Mouse (Mus musculus): Measurements from ENCODE around the gene Tbxa2r. TPM values are rescaled to one million over a fixed set of nuclear protein-coding genes. Genes with fewer than 3 reads are reported as not detected.

The Tbxa2r gene
- total RNA-seq, 2 experiments from 2014 or later: 0.83 to 1.00 TPM

DNA sequence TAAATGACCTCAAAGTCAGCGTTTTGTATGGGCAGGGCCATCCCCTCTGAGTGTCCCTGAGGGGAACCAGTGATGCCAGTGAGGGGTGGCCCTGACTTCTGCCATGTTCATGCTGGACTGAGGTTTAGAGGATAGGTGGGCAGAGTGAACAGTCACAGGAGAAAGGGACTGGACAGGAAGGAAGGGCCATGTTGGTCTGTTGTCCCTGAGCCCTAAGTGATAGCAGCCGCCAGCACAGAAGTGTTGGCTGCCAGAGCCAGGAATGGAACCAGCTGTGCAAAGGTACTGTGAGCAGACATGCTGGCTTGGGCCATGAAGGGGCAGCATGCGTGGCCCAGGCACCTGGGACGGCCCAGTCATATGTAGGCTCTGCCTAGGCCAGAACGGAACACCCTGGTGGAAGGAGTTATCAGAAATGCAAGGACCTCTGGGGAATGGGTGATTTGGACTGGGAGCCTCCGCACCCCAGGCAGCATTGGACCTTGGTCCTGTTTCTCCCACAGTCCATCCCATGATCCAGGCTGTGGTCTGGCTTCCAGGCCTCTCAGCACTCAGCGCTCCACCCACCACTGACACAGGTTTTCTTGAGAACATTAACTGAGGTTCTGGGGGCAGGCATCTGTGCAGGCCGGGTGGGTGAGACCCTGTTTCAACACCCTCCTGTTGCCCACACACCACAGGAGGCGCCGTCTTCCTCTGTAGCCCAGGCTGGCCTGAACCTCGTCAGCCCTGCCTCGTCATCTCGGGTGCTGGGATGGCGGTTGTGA lies 28.8 kb upstream of the Tbxa2r start:
- DNase-seq: no peak

DNA sequence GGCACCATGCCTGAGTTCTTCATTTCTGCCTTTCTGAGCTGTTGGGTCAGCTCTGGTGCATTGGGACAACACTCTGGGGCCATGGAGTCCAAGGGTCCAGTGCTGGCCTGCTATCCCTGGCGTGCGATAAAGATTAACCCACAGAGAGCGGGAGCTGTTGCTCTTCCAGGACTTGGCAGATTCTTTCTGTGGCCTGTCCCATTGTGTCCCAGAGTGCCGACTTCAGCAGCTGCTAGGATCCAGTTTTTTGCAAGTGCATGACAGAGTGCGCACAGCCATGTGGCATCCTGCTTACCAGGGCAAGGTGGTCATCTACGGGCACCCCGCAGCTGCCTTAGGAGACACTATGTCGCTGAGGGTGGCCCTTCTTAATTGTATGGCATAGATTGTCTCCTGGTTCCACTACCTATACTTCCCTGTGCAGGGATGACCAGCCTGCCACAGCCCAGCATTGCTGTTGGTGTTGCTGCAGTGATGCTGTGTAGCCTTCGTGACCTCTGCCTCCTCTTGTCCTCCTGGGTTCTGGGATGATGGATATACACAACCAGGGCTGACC lies 28.1 kb upstream of the Tbxa2r start:
- DNase-seq: no peak

DNA sequence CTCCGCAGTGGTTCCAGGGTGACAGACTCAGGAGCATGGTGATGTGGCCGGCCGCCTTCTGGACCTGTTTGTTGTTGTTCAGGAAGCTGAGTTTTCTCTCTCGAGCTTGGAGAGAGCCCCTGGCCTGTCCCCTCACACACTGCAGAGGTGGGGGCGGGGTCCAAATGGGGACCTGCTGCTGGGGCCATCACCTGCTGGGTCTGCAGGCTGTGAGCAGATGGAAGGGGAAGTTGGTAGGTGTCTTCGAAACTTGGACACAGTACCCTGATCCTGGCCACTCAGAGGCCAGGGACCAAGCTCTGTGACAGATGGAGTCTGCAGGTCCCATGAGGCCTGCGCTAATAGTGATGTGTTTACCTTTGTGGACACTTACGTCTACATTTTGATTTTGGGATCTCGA lies 27.2 kb upstream of the Tbxa2r start:
- no peak for DNase-seq

DNA sequence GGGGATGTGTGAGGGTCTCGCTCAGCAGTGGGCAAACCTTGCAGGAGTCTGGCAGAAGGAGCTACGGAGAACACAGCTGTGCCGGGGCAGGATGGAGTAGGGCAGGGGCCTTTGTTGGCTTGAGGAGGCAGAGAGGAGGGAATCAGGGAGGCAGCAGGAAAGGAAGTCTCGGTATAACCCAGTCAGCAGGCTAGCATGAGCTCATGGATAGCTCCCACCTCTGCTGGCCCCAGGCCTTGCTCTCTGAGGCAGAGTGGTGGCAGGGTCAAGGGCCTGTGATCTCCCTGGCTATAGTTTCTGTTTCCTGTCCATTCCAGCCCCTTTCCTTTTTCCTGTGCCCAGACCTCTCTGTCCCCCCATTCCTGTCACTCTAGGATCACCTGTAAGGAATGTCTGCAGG lies 26.2 kb upstream of the Tbxa2r start:
- DNase-seq: no peak

DNA sequence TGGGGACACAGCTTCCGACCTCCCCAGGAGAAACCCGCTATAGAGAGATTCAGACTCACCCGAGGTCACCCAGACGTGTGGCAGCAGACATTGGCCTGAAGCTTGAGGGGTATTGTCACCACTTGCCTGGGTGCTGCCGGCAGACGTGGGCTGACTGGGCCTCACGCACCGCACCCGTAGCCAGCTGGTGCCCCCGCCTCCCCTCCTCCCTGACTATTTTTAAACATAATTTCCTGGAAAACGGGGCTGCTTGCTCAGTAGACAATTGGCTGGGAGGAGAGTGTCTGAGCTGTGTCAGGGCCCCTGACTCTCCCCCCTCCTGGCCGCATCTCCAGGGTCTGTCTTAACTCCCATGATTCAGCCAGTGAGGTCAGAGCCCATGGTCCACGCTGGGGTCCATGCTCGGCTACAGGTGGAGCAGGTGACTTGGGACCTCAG lies 25.7 kb upstream of the Tbxa2r start:
- no peak for DNase-seq

DNA sequence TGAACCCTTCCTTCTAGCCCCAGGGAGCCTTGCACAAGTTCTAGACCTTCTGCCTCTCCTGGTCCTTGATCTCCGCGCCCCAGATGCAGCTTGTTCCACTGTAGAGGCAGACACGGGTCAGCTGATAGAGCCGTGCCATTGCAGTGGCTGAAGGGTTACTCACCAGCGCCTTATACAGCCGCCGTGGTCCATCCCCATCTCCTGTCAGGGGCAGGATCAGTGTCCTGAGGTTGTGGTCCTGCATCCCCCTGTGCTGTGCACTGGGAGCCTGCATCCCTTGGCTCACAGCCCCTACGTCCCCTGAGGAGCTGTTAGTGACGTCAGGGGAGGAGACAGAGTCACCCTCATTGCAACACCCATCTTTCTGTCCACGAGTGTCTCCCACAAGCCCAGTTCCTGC lies 25.3 kb upstream of the Tbxa2r start:
- no peak for DNase-seq

DNA sequence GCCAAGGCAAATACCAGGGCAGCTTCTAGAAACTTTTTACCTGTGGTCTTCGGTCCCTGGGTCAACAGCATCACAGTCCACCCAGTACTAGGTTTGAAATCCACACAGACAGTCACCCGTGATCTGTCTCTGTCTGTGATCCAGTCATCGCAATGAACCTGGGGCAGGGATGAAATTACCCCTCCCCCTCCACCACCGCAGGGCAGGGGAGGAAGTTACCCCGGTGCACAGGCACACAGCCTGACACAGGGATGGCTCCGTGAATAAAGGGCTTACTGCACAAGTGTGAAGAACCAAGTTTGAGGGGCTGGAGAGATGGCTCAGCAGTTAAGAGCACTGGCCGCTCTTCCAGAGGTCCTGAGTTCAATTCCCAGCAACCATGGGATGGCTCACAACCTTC lies 24.8 kb upstream of the Tbxa2r start:
- no peak for DNase-seq

DNA sequence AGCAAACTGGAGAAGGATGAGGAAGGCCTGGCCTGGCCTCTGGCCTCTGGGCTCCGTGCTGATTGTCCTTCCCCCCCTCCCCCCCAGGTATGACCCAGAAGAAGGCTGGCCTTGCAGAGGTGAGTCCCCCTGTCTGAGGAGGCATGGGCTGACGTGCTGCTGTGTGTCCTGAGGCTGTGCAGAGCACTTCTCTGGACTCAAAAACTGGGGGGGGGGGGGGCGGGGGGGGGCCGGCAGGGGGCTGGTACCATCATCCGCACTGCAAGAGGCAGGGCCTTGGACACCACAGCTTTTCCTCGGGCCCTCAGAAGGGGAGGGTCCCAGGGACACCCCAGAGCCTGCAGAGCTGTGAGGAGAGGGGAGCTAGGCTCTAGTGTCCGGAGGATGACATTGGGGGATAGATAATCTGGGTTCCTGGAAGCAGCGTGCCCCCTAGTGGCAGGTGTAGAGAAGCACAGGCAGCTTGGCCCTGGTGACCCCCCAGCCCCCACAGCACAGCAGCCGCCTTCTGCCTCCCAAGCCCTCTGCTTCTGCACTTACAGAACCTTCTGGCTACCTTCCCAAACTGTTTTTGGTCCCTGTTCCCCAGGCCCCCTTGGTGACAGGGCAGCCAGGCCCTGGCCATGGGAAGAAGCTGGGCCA lies 23.8 kb upstream of the Tbxa2r start:
- no peak for DNase-seq

DNA sequence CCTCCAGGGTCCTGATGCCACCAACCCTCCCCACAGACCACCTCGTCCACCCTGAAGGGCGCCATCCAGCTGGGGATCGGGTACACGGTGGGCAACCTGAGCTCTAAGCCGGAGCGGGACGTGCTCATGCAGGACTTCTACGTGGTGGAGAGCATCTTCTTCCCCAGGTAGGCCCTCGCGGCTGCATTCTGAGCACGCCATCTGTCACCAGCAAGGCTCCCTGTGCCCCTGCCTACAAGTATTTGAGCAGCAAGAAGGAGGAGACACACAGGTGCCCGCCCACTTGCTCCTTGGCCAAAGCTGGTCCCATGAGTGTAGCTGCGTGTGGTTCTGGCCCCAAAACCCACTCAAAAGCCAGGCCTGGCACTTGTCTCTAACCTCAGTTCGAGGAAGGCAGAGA lies 22.9 kb upstream of the Tbxa2r start:
- DNase-seq: no peak

DNA sequence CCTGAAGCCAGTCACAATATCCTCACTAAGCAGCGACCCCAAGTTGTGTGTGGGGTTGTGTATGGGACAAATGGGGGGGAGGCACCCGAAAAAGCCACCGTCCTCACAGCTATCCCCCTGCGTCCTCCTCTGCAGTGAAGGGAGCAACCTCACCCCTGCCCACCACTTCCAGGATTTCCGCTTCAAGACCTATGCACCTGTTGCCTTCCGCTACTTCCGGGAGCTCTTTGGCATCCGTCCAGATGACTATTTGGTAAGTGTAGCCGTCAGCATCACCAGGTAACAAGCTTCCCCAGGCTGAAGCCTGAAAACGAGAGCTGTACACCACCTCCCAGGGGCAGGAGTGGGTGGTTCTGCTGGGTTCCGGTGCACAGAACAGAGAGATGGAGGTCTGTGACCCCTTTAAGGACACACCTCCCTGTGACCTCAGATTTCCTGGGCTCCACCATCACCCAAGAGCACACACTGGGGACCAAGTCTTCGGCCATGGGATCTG lies 22.3 kb upstream of the Tbxa2r start:
- DNase-seq: no peak

DNA sequence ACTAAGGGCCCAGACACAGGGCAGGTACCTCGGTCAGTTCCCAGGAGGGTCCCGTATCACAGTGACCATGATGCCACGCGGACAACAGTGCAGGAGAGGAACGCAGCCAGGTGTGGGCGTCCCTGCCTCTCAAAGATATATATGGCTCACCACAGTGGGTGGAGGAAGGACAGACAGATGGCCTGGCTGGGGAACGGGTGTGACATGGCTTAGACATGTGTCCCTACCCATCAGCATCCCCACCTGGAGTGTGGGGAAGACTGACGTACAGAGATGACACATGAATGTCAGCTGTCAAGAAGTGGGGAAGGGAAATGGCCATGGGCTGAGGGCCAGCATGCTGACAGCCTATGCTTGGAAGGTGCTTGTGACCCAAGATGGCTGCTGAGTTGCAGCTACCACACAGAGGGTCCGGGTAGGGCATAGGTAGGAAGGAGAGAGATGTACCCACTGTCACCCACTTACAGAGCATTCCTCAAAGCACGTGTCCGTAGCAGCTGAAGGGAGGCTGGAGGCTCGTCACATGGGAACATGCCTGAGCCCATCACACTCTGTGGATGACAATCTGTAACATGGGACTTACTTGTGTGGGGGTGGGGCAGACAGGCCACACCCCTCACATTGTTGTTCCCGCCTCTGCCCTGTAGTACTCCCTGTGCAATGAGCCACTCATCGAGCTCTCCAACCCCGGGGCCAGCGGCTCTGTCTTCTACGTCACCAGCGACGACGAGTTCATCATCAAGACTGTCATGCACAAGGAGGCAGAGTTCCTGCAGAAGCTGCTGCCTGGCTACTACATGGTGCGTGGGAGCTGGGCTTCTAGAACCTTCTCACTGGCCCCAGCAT lies 21.5 kb upstream of the Tbxa2r start:
- no peak for DNase-seq

DNA sequence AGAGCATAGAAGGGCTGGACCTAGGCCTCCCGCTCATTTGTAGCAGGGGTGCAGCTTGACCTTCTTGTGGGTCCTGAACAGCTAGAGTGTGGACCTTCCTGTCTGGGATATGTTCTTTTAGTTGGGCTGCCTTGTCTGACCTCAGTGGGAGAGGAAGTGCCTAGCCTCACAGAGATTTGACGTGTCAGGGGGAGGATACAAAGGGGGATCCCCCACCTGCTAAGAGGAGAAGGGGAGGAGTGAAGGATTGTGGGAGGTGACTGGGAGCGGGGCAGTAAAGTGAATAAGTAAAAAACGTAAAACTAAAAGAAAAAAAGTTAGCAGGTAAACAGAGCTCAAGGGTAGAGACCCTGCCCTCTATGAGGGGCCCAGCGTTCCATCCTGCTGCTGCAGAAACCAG lies 19.0 kb upstream of the Tbxa2r start:
- DNase-seq: no peak

DNA sequence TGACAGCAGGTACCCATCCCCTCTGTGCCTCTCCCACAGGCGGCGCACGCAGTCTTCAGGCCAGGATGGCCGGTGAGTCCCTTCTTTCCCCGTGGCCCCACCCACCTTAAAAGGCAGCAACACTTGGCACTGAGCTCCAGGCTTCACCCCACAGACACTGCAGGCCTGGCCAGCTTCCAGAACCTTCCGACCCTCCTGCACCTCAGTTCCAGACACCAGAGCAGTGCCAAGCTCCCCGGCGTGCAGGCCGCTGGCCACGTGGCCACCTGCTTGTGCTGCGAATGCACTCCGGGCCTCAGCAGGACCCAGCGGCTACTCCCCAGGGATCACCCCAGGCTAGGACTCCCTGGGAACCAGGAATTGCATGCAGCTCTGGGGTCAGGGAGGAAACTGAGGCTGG lies 14.9 kb upstream of the Tbxa2r start:
- no peak for DNase-seq

DNA sequence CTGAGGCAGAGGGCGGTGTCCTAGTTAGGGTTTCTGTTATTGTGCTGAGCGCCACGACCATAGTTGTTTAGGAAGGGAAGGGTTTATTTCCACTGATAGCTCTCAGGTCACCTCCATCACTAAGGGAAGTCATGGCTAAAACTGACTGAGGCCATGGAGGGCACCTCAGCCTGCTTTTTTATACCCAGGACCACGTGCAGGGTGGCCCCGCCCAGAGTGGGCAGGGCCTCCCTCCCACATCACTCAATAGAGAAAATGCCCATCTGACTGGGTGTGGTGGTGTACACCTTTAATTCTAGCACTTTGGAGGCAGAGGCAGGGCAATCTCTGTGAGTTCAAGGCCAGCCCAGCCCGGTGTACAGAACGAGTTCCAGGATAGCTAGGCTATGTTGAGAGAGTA lies 14.3 kb upstream of the Tbxa2r start:
- no peak for DNase-seq

DNA sequence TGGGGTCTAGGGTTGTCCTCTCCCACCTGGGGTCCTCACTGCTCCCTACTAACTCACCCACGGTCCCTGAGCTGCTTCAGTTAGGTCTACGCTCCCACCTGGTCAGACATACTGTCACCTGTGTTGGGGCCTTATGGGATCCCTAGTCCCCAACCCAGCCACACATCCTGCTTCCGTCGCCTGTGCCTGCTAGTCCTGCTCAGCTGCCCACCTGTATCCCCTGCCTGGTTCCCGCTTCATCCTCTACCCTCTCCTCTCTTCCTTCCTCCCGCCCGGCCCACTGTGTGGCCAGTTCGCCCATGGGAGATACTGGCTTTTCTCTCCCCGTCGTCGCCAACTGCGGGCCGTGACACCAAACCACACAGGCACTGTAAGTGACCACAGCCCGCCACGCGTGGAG lies 12.9 kb upstream of the Tbxa2r start:
- DNase-seq: no peak

DNA sequence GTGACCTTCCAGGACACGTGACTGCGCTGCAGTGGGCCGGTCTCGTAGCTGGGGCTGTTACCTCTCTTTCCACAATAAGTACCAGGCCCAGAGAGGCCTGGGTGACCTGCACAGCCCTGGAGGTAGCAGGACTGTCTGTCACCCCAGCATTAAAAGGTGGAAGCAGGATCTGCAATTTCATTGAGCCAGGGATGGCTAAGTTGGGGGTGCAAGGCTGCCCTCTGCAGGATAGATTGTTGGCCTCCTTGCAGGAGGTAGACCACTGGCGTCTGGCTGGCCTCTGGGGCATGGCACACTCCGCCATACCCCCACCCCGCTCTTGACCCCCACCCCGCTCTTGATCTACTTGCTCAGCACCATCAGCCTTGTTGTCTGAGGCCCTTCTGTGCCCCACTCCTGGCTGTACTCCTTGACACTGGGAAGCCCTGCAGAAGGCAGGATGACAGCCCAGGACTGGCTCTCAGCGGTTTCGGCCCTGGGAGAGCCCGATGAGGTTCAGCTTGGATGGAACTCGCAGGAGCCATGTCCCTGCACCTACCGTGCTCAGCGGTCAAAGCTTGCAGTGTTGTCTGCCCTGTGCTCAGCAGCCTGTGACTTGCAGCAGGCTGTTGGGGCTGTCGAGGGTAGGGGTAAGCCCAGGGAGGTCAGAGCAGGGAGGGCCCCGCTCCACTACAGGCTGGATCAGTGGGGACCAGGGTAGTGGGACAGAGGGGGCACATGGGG lies 12.0 kb upstream of the Tbxa2r start:
- no peak for DNase-seq

DNA sequence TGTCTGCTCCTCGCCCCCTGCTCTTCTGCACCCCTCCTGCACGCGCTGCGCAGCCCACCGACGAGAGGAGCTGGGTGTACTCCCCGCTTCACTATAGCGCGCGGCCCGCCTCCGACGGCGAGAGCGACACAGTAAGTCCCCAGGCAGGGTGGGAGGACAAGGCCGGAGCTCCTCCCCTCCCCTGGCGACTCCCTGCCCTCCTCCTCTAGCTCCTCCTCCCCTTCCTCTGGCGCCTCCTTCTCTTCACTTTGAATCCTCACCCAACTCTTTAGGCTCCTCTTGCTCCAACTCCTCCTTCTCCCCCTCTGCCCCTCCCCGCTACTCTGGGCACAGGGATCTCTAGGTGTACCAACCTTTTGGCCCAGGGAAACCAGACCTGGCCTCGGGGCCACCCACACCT lies 11.3 kb upstream of the Tbxa2r start:
- DNase-seq: no peak

DNA sequence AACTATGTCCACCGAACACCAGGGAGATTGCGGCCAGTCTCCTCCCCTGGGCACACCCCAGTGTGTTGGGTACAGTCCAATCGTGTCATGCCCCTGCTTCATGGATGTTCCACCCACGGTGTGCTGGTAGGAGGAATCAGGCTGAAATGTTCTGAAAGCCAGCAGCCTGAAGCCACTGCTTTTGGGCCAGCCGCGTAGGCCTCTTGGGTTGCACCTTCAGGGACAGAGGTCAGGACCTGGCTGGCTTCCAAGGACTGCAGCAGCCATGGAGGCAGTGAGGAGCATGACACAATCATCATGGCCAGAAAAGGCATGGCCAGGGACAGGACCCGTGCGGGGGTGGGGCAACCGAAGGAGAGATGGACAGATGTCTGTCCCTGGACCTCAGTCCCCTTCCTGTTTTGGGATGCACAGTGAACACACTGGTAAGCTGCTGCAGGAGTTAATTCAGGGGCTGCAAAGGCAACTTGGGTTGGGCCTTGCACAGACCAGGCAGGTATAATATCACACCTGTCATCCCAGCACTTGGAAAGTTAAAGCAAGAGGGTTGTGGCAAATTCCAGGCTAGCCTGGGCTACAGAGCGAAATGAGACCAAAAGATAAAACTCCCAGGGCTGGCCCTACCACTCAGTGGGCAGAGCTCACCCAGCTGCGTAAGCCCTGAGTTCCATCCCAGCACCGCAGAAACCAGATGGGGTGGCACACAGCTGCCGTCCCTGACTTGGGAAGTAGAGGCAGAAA lies 9.8 kb upstream of the Tbxa2r start:
- no peak for DNase-seq

DNA sequence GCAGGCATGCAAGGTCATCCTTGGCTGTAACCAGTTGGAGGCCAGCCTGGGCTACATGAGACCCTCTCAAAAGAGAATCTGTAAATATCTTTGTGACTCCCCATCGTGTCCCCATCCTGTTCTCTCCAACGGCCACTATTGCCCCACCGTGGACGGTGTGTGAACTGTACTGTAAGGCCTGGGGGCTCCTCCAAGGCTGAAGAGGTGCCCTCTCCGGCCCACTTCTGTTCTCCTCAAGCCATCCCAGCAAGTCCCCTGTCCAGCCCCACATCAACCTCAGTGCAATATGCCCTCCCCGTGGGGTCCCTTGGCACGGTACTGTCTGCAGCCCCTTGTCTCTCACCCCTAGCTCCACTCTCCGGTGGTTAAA lies 9.2 kb upstream of the Tbxa2r start:
- DNase-seq: no peak

DNA sequence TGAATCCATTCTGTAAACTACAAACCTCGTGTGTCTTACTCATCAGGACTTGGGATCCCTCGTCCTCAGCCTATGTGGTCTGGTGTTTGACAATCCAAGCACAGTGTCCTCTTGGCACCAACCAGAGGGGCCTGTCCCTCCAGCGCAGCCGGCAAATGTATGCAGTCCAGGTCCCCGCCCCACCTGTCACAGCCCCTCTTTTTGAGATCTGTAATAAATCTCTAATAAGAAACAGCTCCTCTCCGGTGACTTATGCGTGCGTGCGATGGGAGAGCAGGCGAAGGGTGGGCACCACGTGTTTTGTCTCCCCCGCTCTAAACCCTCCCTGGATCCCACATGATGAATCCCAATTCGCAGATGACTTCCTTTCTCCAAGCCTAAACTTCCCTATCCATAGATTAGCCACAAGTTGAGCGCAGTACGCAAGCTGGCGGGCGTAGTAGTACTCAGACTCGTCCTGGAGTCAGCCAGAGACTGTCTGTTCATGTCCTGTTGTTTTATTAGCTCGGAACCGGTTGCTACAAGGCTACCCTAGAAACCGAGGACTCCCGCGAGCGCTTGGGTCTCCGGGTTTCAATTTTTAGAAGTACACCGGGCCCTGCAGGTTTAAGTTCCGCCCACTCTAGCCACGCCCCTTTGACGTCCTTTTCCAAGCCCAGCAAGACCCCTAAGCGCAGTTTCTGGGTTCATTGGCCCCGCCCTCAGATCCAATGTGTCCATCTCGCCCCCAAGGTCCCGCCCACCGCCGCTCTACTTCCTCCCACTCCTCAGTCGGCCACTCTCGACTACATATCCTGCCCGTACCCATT lies 8.6 kb upstream of the Tbxa2r start:
- no peak for DNase-seq
